ENCODE assay signal across 9 mouse cellular contexts in the genomic region with DNA sequence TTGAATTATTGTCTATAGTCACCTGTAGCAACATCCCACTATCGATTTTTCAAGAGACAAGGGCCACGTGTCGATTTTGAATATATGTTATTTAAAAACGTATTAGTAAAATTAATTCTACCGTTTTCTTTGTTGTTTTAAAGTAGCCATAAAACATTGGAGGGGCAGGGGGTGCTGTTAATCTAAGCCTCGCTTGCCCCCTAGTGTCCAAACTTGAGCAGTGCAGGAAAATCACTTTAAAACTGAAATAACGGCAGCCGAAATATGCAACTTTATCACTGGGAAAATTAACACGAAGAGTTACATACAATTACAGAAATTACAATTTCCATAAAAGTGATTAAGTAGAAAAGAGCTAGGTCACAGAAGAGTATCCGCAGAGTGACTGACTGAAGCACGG. TPM values are rescaled to one million over a fixed set of nuclear protein-coding genes. Genes with fewer than 3 reads are reported as not detected.
DNase-seq lines count a peak whose midpoint lies in the region; TF ChIP-seq lines count a peak whose summit lies in the region.
"Had no signal": no experiment of that assay in that cellular context is flagged by ENCODE, and none has a peak within 500 bp of the region (broad histone marks: within the 10 kb centered on the region; RNA-seq: fewer than 3 reads in every experiment).

No protein-coding gene starts in this region.

- TF ChIP-seq RAD21 in MEL (IDR thresholded peaks at IDR 0.05; ENCODE audit: low read depth, low read length): peak; percentile 89

- no peak overlapping the region for H3K4me3 ChIP-seq in MEL (ENCODE audit: control insufficient read depth in 1 of 2, insufficient read depth in 1 of 2, low read depth in 2 of 2, low read length in 2 of 2)
- no peak overlapping the region for H3K4me3 ChIP-seq in bone marrow, adult 2 months (replicated peaks; ENCODE audit: control insufficient read depth, low read depth, low read length)
- H3K4me3 ChIP-seq: midbrain, embryonic 12.5 days had no signal

- no peak for TF ChIP-seq EP300 in MEL (IDR thresholded peaks at IDR 0.05; ENCODE audit: low read depth in 1 of 2, low read length in 2 of 2)

- WGBS in bone marrow, adult 2 months: 14% methylated on average over 11 of the region's 11 CpGs

- H3K4me1 ChIP-seq in MEL (ENCODE audit: control insufficient read depth in 1 of 2, insufficient read depth in 2 of 2, low read length in 2 of 2): no peaks in the 10 kb centered on the region
- no peaks in the 10 kb centered on the region for H3K4me1 ChIP-seq in bone marrow, adult 2 months (ENCODE audit: control insufficient read depth, insufficient read depth, low read length)
- H3K4me1 ChIP-seq: midbrain, embryonic 12.5 days had no signal

- H3K9me3 ChIP-seq in MEL (replicated peaks; ENCODE audit: insufficient read depth, low read length): no peaks in the 10 kb centered on the region
- H3K9me3 ChIP-seq: midbrain, embryonic 12.5 days had no signal

- no peak overlapping the region for H3K27ac ChIP-seq in MEL (ENCODE audit: control insufficient read depth, low read depth, low read length)
- no peak overlapping the region for H3K27ac ChIP-seq in bone marrow, adult 2 months (ENCODE audit: control insufficient read depth, insufficient read depth, low read depth, low read length, poor library complexity)
- H3K27ac ChIP-seq: midbrain, embryonic 12.5 days had no signal

- no peaks in the 10 kb centered on the region for H3K27me3 ChIP-seq in MEL (ENCODE audit: control insufficient read depth in 1 of 2, insufficient read depth in 2 of 2, low read length in 2 of 2)

- no peaks in the 10 kb centered on the region for H3K79me2 ChIP-seq in MEL (ENCODE audit: control insufficient read depth, insufficient read depth, low read length, poor library complexity)

- H3K36me3 ChIP-seq in MEL (ENCODE audit: control insufficient read depth in 1 of 2, insufficient read depth in 2 of 2, low read length in 2 of 2): no peaks in the 10 kb centered on the region; a peak in 1 of 4 replicates
- H3K36me3 ChIP-seq: midbrain, embryonic 12.5 days had no signal

- no peak for TF ChIP-seq POLR2A in MEL (IDR thresholded peaks at IDR 0.05; ENCODE audit: control insufficient read depth in 1 of 2, insufficient read depth in 1 of 2, low read depth in 1 of 2, low read length in 2 of 2, poor library complexity in 1 of 2)
- TF ChIP-seq POLR2A in bone marrow, adult 2 months (IDR thresholded peaks at IDR 0.05; ENCODE audit: borderline replicate concordance, control insufficient read depth, low read depth, low read length): no peak

- H3K9ac ChIP-seq in MEL (ENCODE audit: control insufficient read depth, low read depth, low read length, poor library complexity, severe bottlenecking): no peak overlapping the region
- H3K9ac ChIP-seq: midbrain, embryonic 12.5 days had no signal

- peak; percentile 56 to 88 (median 74) for TF ChIP-seq CTCF in MEL (IDR thresholded peaks at IDR 0.05 in 2 of 3, conservative IDR thresholded peaks at IDR 0.05 in 1 of 3; ENCODE audit: control insufficient read depth in 1 of 3, insufficient read depth in 1 of 3, low read depth in 2 of 3, low read length in 3 of 3, poor library complexity in 1 of 3, severe bottlenecking in 1 of 3)
- TF ChIP-seq CTCF in bone marrow, adult 2 months (IDR thresholded peaks at IDR 0.05; ENCODE audit: control insufficient read depth, insufficient read depth, low read length): peak; percentile 56

- peak; percentile 21 for DNase-seq in kidney, adult 18-20 months
- DNase-seq in kidney, adult 11 months: no peak
- peak; percentile 62 for DNase-seq in MEL (ENCODE audit: low read depth, low spot score)
- DNase-seq in induced T-regulatory cell, adult 2 months (ENCODE audit: low read depth): peak; percentile 61
- DNase-seq in lung, postnatal 14 days: peak; percentile 48
- DNase-seq in yolk sac, embryonic 10.5 days (ENCODE audit: low spot score): no peak

TF ChIP-seq in MEL, 35 proteins besides CTCF, POLR2A, EP300 and RAD21:
- no peak for TF ChIP-seq GATA1 (IDR thresholded peaks at IDR 0.05; ENCODE audit: low read depth, low read length)
- no peak for TF ChIP-seq TBP (IDR thresholded peaks at IDR 0.05; ENCODE audit: low read depth, low read length)
- TF ChIP-seq MAZ (IDR thresholded peaks at IDR 0.05; ENCODE audit: low read depth, low read length): peak; percentile 60; the same call in 1 of the 2 replicates
- TF ChIP-seq ZKSCAN1 (IDR thresholded peaks at IDR 0.05; ENCODE audit: low read depth, low read length): no peak
- TF ChIP-seq ZMIZ1 (IDR thresholded peaks at IDR 0.05; ENCODE audit: low read depth, low read length): no peak
- no peak for TF ChIP-seq MYC (IDR thresholded peaks at IDR 0.05; ENCODE audit: low read depth, low read length)
- TF ChIP-seq RCOR1 (IDR thresholded peaks at IDR 0.05; ENCODE audit: low read depth, low read length): no peak
- no peak for TF ChIP-seq POLR2AphosphoS2 (IDR thresholded peaks at IDR 0.05; ENCODE audit: low read length)
- TF ChIP-seq TCF12 (IDR thresholded peaks at IDR 0.05; ENCODE audit: low read depth, low read length): no peak
- TF ChIP-seq ELF1 (IDR thresholded peaks at IDR 0.05; ENCODE audit: low read depth, low read length): no peak
- TF ChIP-seq TAL1 (IDR thresholded peaks at IDR 0.05; ENCODE audit: low read length): no peak
- no peak for TF ChIP-seq MAX (IDR thresholded peaks at IDR 0.05; ENCODE audit: low read length)
- 0 out of 2 replicates have a peak, but pooled peaks have one; percentile 16 for TF ChIP-seq MXI1 (IDR thresholded peaks at IDR 0.05; ENCODE audit: low read depth, low read length)
- TF ChIP-seq SIN3A (IDR thresholded peaks at IDR 0.05; ENCODE audit: low read length): no peak
- TF ChIP-seq E2F4 (IDR thresholded peaks at IDR 0.05; ENCODE audit: borderline replicate concordance, low read depth, low read length): no peak
- TF ChIP-seq CHD2 (IDR thresholded peaks at IDR 0.05; ENCODE audit: low read length): no peak
- peak; percentile 76 for TF ChIP-seq SMC3 (IDR thresholded peaks at IDR 0.05; ENCODE audit: low read depth, low read length)
- TF ChIP-seq POLR2AphosphoS5 (IDR thresholded peaks at IDR 0.05; ENCODE audit: borderline replicate concordance, low read depth, low read length): no peak
- no peak for TF ChIP-seq MEF2A (IDR thresholded peaks at IDR 0.05; ENCODE audit: extremely low read depth, insufficient replicate concordance, low read depth, low read length, poor library complexity, severe bottlenecking)
- TF ChIP-seq MAFK (IDR thresholded peaks at IDR 0.05; ENCODE audit: borderline replicate concordance, low read depth, low read length): no peak
- peak; percentile 72 for TF ChIP-seq ZNF384 (IDR thresholded peaks at IDR 0.05; ENCODE audit: low read depth, low read length)
- TF ChIP-seq ZC3H11A (IDR thresholded peaks at IDR 0.05; ENCODE audit: low read depth, low read length): peak; percentile 69; the same call in 1 of the 2 replicates
- no peak for TF ChIP-seq USF2 (IDR thresholded peaks at IDR 0.05; ENCODE audit: borderline replicate concordance in 1 of 2, insufficient read depth in 1 of 2, low read depth in 1 of 2, low read length in 2 of 2)
- no peak for TF ChIP-seq USF1 (IDR thresholded peaks at IDR 0.05; ENCODE audit: low read depth, low read length)
- no peak for TF ChIP-seq CHD1 (IDR thresholded peaks at IDR 0.05; ENCODE audit: low read depth, low read length)
TF ChIP-seq in MEL: peak in this region for 5.

RNA-seq across cellular contexts. Expression of gene Fam19a4, which starts 55.2 kb away (rescaled TPM):
- not detected in 2 replicates for total RNA-seq in MEL (2012; rRNA removed)
- polyA plus RNA-seq in MEL (2012; ENCODE audit: insufficient read depth in 1 of 2, insufficient read length in 2 of 2, low read depth in 1 of 2, low replicate concordance in 2 of 2, missing spikeins in 1 of 2): not detected
- not detected in 2 replicates for polyA plus RNA-seq in bone marrow, adult 2 months (2011; ENCODE audit: insufficient read depth, insufficient read length, low replicate concordance, missing spikeins)
- polyA plus RNA-seq: gonadal fat pad, adult 2 months had no signal

Comparison
In these comparisons a context has a peak if more than half of its experiments do, and no peak if none do; other contexts are left out.
1. DNase-seq: peak in kidney, adult 18-20 months (single experiment), MEL (single experiment), induced T-regulatory cell, adult 2 months (single experiment) and lung, postnatal 14 days (single experiment); none in kidney, adult 11 months (single experiment) and yolk sac, embryonic 10.5 days (single experiment).